Mouse (Mus musculus) natural killer cell, adult 2 months (primary cell): Measurements from ENCODE around the gene Glmn.

ENCODE experiments used
- DNase-seq, 2 experiments: peaks; one replicate each; pipeline ENCODE4 v3.0.0; 2022; ENCODE audit warnings: low spot score in 2 of 2

Gene Glmn

GRCm38 (mm10) chr5:107597301-107598077 is at the start of gene Glmn, which contains the start of gene Rpap2:
TSS of gene Glmn (minus strand) at chr5:107597888.
TSS of gene Rpap2 (plus strand) at chr5:107597373.
- DNase-seq = peak; percentile 72 to 81

- peak in 1 of 2 experiments; percentile 17 for DNase-seq
Observed at GRCm38 (mm10) chr5:107645935-107646334, 48.2 kb upstream of the Glmn start.

DNA sequence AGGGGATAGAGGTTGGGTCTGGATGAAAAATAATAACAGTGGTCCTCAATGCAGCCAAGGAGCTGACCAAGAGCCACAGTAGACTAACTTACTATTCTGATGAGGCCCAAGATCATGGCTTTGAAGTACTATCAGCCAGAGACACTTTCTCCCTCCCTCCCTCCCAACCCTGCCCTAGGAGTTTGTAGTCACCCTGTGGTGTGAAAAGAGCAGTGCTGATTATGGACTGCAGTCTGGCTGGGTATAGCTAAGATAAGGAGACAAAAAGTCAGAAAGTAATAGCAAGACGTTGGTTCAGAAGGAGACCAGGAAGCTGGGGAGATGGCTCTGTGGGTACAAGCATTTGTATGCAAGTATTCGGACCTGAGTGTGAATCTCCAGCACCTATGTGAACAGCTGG is 46.9 kb upstream of the Glmn start:
- no peak for DNase-seq

DNA sequence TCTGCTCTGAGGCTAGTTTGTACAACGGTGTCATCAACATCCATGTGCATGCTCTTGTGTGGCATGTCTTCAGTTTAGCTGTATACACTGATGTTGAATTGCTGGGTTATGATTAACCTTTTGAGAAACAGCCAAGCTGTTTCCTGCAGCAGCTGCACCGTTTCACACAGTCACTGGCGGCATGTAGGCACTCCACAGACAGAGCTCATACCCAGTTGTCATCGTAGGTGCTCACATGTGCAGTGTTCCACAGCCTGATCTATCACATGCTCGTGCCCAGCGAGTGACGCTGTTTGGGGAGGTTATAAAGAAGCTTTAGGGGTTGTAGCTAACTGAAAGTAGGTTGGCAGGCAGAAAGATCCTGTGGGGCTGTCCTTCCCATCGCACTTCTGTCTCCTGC is 40.7 kb upstream of the Glmn start:
- DNase-seq = no peak

DNA sequence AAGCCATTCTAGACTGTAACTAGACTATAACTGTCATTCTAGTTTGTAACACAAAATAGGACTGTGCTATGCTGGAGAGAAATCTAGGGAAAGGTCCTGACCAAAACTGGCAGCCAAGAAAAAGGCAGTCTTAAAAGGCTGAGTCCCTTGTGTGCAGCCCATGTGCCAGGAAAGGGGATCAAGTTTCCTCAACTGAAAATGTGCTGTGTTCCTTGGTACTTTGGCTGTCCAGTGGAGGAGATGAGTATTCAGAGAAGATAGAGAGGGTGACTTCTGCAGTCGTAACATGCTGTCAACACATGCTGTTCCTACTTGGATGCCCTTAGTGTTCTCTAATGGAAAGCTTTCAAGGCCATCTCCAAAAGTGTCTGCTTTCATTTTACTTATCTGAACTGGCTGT is 39.4 kb upstream of the Glmn start:
- DNase-seq = no peak

DNA sequence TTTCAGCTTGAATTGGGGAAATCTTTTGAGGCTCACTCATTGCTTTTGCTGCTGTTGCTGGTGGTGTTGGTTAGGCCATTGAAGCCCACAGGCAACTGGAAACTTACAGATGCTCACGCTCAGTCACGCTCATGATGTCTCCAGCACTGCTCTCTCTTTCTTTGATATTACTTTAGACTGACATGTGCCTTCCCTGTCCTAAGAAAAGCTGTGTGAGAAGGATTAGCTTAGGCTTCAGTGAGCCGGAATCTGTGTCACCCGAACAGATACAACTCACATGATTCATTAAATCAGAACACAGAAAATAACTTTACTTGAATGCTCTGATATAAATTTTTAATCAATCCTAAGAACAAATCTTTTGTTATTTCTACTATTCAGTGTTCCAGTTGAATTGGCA is 36.0 kb upstream of the Glmn start:
- no peak for DNase-seq

- DNase-seq = no peak
Observed at GRCm38 (mm10) chr5:107621327-107621726, 23.6 kb upstream of the Glmn start.

DNA sequence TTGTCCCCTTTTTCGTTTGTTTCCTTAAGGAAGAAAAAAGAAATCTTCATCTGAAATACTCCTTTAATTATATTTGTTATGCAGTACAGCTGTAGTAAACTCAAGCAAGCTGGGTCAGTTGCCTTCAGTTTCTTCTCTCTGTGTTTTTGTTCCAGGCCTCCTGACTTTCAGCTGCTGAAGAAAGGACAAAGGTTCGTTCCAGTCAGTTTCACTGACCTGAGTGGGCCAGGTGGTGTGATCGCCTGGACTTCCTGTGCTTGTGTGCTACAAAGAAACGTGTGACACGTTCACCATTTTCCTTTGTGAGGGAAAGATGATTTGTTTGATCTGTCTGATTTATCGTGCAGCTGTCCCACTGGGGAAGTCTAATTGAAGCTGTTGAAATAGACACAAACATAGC is 20.3 kb upstream of the Glmn start:
- no peak for DNase-seq

GRCm38 (mm10) chr5:107611224-107611623 is 13.5 kb upstream of the Glmn start:
- peak; percentile 53 to 70 for DNase-seq

DNA sequence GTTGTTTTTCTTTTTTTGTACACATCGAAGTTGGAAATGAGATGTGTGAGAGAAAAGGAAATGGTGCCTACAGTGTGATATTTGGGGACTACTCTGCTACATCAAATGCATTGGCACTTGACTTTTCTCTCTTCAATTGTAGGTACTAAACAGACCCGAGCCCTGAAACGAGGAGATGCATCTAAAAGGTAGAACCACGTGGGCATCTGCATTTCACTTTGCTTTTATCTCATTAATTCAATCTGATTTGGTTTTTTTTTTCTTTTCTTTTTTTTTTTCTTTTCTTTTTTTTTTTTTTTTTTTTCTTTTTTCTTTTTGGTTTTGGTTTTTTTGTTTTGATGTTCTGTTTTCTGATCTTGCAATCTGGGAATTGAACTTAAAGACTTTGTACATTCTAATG is 692 bp upstream of the Glmn start:
- DNase-seq = no peak

DNA sequence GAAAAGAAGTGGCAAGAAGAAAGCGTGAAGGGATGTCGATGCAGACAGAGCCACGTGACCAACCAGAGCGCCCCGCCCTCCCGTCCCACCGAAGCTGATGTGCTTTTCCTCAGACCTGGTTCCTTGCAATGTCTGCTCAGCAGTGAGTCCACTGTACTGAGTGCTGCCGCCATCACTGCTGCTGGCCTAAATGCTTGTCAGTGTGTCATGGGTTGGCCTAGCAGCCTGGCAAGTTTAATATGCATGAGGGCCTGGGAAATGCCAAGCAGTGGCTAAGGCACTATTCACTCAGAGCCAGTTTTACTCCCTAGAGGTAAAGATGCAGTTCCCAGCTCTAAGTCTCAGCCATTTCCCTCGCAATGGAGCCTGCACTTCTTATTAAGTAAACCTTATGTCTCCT is 28.5 kb downstream of the Glmn start:
- DNase-seq = no peak

GRCm38 (mm10) chr5:107556969-107557368 is 40.7 kb downstream of the Glmn start:
- no peak for DNase-seq

GRCm38 (mm10) chr5:107554336-107554735 is 43.4 kb downstream of the Glmn start:
- DNase-seq = peak in 1 of 2 experiments; percentile 23

GRCm38 (mm10) chr5:107548444-107548843 is 49.2 kb downstream of the Glmn start:
- DNase-seq = no peak

- no peak for DNase-seq
Observed at GRCm38 (mm10) chr5:107547955-107548354, 49.7 kb downstream of the Glmn start.

GRCm38 (mm10) chr5:107545927-107546326 is 51.8 kb downstream of the Glmn start:
- DNase-seq = peak; percentile 14 to 26

DNA sequence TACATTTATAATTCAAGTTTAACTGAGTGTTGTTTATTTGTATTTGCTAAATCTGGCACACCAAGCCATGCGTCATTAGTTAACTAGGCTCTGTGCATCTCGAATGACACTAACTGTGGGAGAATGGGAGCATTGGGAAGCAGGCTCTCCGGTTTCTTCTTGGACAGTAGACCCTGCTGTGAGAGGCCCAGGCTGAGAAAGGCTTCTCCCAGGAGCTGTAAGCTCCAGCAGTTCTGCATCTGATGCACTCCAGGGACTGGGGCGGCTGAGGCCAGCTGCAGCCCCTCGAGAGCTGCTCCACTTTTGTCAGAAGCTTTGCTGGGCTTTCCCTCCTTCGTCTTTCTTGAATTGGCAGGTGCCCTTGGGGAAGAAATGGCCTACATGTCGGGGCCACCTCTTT is 56.0 kb downstream of the Glmn start:
- DNase-seq = no peak

- DNase-seq = no peak
Observed at GRCm38 (mm10) chr5:107534581-107534980, 63.1 kb downstream of the Glmn start, which contains the start of gene 1700028K03Rik. TSS of gene 1700028K03Rik (plus strand) at chr5:107534709.

DNA sequence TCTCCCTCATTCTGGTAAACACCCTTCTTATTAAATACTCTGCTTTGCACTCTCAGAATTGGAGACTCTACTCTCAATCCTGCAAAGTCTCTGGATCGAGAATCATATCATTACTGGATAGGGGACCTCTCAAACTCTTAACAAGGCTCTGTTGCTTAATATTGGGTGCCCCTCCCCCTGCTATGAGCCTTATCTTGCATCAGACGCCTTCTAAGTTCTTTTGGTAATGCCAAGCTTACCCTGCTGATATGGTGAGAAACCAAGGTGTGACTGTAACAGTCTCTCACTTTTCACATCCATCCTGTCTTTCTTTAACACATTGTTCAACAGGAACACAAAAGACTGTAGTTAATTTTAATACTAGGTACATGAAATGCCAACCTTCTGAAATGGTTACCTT is 64.1 kb downstream of the Glmn start:
- peak; percentile 12 to 50 for DNase-seq

GRCm38 (mm10) chr5:107528856-107529255 is 68.8 kb downstream of the Glmn start:
- DNase-seq = no peak

DNA sequence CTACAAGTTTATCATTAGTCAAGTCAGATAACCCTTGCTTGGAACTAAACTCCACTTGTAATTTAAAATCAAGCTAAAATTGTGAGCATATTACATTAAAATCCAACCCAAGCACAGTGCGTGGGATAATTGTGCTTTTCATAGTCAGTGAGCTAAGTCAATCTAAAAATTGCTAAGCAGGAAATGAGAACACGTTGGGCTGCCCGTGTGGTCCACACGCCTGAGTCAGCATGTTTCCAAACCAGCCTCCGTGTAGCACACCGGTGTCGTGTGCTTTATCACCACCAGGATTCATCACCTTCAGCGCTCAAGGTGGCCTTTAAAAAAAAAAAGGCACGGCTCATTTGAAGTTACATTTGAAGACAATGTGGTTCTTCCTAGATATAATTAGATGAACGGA is 73.4 kb downstream of the Glmn start:
- DNase-seq = no peak

GRCm38 (mm10) chr5:107521897-107522296 is 75.8 kb downstream of the Glmn start:
- no peak for DNase-seq

- DNase-seq = no peak
Observed at GRCm38 (mm10) chr5:107521386-107521785, 76.3 kb downstream of the Glmn start.

- DNase-seq = no peak
Observed at GRCm38 (mm10) chr5:107518602-107519001, 79.1 kb downstream of the Glmn start.
